Mouse (Mus musculus) right cerebral cortex, adult 2 months (tissue): ENCODE measurements at regions not wholly inside any gene's neighbourhood (a gene's known extent, or its start where the extent isn't known, plus 50 kb on each side); places are given as distances from the start of the nearest gene placed in this dataset.

Source experiments
- DNase-seq, 2 experiments: peaks; one replicate each; pipeline ENCODE4 v3.0.0; 2021 to 2022; ENCODE audit warnings: low spot score in 2 of 2

DNA sequence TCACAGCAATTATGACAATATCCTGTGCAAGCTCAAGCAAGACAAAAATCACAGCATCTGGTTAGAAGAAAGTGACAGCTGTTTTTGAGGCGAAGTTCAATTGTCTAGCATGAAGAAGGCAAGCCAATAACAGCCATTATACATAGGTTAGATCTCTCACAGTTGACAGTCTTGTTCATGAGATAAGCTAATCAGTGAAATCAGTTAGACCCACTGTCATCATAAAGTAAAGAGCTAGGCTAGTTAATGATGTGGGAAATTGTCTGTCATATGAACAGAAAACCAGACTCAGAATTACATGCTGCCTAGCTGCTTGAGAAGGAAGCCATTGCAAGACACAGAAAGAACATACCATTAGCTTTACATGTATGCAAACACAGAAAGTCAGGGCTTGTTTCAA lies 470.2 kb upstream of the 5930422O12Rik start:
- DNase-seq: no peak

DNA sequence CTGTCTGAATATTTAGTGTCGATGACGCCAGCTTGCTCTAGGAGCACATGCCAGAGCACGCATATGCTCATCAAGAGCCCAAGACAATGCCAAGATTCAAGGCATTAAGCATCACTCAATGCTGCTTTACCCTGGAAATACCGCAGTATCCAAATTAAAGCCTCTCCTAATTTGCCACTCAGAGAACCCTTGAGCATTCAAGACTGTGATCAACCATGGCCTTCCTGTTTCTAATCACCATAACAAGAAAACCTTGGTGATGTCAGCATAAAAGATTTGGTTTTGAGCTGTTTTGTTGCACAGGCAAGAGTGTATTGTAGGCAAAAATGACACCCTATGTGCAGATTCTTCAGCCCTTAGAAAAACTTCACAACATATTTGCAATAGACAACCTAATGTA lies 469.7 kb upstream of the 5930422O12Rik start:
- DNase-seq: no peak

DNA sequence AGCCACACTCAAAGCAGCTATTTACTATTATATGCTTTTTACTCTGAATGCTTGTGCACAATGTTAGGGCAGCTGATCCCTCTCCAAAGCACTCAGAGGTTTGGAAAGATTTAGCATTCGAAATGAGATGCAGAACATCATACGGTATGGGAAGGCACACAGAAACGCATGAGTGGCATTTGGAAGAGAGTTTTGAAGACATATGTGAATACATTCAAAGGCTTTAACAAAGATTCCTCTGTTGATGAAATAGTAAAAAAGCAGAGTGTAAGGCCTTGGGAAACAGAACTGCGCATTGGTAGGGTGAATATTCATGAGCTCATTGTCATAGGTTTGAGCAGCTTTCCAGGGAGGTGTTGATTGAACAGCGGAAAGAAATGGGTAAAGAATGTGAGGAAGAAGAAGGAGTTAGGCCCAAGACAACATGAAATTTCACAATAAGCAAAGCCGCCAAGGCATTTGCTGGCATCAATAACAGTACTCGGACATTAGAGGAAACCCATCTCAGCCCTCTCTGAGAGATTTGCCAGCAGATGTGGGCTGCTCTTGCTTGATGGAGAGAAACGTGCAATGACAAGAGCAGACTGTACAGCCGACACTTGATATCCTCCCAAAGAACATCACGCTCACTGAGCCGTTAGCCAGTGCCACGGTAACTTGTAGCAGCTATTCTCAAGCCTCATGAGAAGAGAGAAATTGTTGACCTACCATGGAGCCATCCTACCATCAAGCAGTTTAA lies 469.0 kb upstream of the 5930422O12Rik start:
- DNase-seq: no peak

DNA sequence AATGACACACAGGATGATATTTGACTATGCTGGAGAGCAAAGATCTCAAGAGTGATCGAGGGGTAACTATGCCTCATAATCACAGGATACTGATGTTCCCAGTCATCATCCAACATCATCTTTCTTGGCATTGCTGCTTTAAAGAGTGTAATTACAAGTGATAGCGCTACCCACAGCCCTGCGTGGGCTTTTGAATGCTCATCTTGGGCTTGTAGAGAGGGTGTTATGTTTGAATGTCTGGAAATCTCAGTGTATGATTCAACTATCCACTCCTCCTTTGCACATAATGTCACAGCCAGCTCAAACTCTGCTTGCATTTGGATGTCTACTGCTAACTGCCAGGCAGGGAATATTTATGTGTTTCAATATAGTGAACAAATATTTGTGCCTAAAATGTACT lies 438.3 kb upstream of the 5930422O12Rik start:
- peak; percentile 50 for DNase-seq

DNA sequence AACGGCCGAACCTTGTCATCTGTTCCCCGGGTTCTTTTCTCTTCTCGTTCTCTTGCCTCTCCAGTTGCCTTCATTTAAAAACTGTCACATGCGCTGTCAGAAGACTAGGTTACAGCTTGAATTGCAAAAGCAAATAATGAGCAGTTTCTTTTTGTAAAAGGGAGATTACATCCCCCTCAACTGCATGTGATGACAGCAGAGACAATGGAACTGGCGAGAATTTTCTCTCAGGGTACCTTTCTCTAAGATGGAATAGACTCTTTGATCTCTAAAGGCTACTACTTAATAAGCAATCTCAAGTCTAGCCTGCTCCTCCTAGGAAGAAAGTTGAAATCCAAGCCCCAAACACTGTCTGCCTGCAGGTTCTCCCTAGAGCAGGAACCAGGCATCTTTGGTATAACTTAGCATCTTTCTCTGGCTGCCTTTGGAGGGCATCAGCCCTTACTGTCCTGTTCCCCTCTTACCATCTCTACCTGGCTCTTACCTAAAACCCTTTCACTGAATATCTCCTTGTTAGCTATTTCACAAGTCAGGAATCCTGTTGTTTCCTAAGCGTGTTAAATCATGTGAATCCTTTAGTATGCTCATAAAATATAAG lies 424.4 kb upstream of the 5930422O12Rik start:
- DNase-seq: no peak

DNA sequence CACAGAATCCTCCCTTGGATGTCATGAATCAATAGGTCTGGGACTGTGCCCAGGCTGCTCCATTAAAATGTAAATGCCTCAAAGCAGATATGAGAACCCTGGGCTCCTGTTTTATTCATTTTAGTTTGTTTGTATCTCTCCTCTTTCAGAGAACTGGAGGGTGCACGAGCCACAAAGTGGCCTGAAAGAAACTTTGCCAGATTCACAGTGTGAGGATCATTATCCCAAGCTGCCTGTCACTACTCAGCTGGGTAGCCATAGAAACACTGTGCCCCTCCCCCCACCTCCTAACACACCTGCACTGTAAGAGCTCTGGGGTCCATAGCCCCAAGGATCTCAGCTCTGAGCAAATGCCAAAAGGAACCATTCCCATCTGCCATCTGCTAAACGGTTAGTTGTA lies 423.9 kb upstream of the 5930422O12Rik start:
- no peak for DNase-seq

DNA sequence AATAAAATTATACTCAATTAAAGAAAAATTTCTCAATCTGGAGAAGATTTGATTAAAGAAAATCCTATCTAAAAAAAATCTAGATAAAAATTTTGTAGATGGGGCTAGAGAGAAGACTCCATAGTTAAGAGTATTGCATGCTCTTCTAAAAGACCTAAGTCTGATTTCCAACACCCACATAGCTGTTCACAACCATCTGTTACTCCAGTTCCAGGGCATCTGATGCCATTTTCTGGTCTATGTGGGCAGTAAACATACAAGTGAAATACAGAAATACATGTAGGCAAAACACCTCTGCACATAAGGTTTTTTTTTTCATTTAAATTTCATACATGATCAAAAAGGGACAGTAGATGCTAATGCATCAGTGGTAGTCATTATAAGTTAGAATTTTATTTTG lies 418.4 kb upstream of the 5930422O12Rik start:
- DNase-seq: no peak

DNA sequence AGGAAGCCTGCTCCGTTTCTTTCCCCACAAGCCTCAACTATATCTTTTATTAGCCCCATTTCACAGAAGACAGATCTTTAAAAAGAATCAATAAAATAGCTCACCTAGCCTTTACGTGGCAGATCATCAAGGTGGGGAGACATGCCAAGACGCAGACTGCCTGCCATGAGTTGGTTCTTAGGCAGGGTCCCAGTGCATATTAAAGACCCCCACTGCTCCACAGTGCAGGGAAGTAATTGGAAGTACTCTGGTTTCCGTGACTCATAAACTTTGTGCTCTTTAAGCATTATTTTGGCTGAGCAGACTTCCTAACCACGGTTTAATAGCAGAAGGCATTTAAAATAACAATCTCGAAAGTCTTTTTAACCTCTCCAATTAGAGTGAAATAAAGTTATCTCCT lies 415.7 kb upstream of the 5930422O12Rik start:
- no peak for DNase-seq

DNA sequence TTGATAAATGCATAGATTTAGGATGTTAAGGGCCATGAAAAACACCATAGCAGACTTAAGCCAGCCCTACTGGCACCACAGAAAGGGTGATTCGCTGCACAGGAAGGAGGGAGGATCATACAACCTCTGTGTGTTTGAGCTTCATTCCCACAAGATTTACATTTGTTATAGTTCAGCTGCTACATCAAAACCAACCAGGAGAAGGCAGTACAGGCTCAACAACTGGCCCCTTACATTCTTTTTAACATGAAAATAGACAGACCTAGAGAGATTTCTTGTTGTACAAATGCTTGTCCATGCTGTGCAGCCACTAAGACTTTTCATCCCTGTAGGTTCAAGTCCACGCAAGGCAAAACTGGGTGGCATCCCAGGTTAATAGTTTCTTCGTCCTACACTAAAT lies 412.6 kb upstream of the 5930422O12Rik start:
- DNase-seq: no peak

DNA sequence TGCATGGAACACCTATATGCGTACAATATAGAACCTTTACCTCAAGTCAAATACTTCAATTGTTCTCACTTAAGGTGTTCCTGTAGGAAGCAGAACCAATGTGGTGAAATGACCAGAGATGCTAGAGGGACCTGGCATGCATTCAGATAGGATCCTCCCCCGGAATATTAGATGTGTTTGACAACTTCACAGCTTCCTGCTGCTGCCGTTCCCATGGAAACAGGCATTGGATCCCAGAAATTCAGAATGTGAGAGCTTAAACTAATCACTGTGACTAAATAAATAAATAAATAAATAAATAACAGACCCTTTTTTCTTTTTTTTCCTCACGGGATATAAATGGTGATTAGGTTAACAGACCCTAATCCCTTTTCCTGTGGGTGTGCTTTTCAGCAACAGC lies 401.5 kb upstream of the 5930422O12Rik start:
- DNase-seq: no peak

DNA sequence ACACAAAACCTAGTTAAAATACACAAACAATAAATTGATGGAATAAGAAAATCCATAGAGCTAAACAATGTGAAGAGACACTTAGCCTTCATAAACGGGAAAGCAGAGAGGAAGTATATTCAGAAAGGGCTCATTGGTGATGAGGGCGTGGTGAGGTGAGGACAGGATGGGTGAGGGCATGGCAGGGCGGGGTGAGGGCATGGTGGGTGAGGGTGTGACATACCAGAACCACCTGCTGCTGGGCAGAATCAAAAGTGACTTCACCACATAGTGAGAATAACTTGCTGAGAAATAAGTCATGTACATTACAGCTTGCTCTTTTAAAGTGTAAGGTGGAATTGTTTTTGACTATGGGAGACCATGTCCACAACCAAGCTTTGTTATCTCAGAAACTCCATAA lies 399.1 kb upstream of the 5930422O12Rik start:
- DNase-seq: no peak

DNA sequence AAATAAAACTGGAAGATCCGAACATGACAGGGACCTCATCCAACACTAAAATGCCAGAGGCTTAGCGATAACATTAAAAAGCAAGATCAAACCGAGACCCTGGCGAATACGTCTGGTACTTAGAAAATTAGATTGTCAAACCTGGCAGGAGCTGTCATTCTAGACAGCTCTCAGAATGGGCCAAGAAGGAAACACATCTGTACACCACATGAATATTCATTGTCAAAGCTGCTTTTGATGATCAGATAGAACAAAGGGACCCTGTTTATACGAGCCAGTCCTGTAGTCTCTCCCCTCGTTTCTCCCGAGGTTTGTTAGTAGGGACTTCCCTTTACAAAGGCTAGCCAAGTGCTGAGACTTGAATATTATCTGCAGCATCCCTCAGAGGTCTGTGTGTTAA lies 376.5 kb upstream of the 5930422O12Rik start:
- DNase-seq: no peak

DNA sequence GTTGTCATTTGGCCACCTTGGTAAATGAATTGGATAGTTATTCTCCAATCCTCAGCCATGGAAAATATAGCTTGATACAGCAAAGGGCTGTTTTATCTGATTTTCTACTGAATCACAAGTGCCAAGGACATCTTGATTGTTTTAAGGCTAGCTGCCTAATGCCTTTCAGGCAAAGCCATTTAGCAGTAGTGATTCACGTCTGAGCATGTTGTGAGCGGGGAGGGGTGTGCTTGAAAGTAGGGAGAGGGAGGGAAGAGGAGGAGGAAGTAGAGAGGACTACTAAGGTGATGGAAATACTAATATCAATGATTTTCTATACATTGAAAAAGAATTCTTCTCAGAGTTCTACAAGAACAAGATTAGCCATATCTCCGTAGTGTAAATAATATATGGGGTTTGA lies 362.9 kb upstream of the 5930422O12Rik start:
- no peak for DNase-seq

DNA sequence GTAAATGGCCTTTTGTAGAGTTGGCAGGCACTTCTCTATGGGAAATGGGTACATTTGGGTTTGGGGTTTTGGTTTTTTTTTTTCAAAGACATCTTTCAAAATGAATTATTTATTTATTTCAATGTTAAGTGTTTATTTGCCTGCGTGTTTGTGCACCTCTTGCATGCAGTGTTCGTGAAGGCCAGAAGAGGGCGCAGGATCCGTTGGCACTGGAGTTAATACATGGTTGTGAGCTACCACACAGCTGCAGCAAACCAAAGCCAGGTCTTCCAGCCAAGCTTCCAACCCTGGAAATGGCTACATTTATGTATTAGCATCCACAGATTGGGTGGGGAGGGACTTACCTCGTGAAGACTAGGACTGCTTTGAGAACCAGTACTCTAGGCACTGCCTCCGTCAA lies 362.3 kb upstream of the 5930422O12Rik start:
- DNase-seq: no peak

DNA sequence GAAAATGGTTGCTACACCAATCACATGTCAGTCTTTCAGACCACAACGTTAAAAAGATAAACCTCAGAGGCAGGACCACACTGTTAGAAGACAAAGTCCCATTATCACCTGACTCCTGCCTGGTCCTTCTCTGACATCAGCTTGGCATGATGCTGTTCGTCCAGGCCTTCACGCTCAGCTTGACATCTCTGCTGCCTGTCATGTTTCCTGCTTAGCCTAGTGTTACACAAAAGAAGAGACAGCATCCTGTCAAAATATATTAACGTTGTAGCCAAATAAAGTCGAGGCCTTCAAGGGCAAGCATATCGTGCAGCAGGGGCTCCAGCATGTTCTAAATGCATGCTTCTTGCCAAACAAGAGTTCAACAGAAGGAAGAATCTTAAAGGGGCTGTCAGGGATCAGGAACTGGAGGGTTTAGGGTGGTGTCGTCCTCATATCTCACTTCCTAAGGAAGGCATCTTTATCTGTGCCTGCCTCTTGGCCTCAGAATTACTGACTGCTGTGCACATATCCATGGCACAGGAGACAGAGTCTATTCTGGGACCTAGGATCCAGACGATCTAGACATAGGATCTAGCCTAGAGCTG lies 361.0 kb upstream of the 5930422O12Rik start:
- no peak for DNase-seq

DNA sequence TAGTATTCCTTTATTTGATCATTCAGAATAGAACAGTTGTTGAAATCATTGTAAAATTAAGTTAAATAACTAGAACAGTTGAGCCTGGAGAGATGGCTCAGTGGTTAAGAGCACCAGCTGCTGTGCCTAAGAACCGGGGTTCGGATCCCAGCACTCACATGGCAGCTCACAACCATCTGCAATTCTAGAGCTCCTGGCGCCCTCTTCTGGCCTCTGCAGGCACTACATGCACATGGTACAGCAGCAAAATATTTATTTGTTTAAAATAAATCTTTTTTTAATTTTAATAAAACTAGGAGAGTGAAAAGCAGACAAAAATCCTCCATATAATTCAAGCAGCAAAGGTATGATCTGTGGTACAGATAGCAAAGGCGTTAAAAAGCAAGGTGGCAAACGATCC lies 360.0 kb upstream of the 5930422O12Rik start:
- DNase-seq: no peak

DNA sequence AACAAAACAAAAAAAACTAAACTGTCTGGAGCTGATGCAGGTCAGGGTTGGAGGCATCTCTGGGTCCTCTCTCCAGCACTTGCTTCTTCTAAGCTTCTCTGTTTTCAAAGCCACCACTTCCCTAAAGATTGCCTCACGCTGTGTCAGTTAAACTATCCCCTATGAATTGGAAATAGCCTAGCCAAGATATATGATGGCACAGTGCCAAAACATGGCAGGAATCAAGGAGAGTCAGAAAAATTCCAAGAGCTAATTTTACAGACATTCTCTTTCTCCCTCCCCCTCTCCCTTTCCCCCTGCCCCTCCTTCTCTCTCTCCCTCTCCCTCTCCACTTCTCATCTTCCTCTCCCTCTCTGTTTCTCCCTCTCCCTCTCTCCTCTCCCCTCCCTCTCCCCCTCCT lies 353.3 kb upstream of the 5930422O12Rik start:
- no peak for DNase-seq

DNA sequence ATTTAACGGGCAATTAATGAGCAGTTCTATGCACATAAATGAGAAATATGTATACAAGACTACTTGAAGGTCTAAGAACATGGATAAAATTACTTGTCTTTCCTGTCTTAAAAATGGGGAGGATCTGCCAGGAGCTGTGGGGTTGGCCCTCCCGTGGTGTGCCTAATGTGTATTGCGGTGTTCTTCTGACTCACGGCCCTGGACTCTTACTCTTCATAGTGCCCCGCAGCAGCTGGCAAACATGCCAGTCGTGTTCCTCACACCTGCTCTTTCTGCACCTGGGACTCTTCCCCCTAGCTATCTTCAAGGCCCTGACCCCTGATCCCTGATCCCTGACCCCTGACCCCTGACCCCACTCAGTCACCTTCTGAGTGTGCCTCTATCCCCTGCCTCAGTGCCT lies 352.3 kb upstream of the 5930422O12Rik start:
- no peak for DNase-seq

DNA sequence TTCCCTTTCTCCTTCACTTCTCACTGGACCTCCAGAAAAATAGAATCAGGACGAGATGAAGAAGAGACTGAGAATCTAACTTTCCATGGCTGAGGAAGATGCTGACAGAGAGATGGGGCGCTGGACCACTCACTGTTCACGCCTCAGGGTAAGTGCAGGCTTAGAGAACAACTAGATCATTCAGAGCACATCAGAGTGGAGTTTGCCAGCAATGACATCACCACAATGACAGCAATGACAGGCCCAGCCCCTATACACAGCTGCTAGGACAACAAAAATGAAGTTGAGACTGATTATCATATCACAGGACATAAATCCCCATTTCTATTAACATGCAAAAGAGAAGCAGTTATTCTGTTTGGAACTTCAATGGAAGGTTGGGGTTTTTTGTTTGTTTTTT lies 350.4 kb upstream of the 5930422O12Rik start:
- DNase-seq: peak in 1 of 2 experiments; percentile 3

DNA sequence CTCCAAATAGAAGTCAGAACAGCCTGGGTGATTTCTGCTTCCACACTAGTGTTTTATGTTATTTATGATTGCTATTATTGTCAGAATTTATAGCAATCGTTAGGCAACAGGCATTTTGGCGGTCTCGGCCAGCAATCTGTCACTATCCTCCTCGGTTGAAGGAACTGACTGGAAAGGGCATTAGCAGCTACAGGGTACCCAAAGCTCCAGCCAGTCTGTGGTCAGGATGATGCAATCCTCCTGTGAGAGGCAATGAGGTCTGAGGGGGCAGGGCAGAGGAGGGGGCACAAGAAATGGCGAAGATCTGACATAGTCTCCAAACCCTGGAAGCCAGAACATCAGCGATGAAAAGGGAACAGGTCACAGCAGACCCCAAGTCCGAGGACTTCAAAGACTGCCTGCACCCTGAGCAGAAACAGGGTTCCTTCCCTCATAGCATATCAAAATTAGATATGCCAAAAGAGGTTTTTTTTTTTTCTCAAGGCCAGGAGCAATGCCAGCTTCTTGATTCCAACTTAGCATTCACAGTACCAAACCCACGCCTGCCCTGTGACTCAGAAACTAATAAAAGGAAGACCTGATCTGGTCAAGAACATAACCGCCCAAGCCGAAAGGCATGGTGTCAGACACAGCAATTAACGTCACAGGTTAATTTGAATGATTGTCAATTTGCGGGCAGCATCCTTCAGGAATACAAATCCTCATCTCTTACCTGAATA lies 348.5 kb upstream of the 5930422O12Rik start:
- no peak for DNase-seq

DNA sequence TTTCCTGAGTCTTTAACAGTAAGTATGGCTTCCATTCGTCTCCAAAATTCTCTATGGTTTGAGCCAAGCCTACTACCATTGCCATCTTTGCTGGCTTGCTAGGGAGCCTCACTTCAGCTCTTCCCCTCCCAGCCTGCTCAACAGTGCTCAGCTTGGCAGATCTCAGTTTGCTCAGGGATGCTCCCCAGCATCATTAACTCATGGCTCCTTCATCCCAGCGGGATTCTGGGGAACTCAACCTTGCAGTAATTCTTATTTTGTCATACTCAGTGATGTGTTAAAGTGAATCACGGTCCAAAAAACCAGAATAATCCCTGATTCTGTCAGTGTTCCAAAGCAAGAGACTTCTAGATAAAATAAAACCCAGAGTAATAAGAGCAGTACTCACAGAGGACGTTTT lies 346.6 kb upstream of the 5930422O12Rik start:
- DNase-seq: no peak

DNA sequence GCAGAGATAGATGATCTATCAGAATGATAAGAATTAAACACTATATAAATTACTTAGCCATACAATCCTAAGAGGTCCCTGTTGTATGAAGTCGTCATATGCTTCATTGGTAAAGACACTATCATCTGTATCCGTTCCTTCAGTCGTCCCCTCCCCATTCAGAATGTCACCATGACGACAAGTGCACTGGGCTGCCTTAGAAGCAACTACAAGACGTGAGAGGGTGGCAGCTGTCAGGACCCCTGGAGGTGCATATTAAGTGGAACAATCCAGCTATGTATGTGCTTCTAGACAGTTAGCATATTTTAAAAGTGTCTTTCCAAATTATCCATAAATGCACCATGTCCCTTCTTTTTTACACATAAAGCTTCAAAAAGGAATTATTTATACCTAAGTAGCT lies 343.0 kb upstream of the 5930422O12Rik start:
- DNase-seq: no peak

DNA sequence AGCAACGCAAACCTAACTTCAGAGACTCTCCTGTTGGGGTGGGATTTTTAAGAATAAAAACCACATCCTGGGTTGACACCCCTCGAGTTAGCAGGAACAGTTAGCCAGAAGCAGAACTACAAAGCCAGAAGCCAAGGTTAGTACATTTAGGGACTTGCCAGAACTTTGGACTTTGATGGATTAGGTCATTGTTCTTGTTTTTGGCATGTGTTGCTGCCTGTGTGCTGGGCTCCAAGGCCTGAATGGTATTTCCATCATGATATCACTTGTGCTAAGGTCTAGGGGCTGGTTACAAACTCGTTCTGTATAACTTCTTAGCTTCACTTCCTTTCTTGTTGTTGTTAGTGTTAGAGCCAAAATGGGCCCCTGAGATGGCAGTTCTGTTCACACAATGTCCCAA lies 338.8 kb upstream of the 5930422O12Rik start:
- DNase-seq: no peak
